Mouse (Mus musculus) stomach, postnatal 0 days (tissue): ENCODE measurements at regions not wholly inside any gene's neighbourhood (a gene's known extent, or its start where the extent isn't known, plus 50 kb on each side); places are given as distances from the start of the nearest gene placed in this dataset.

Experiments
- CTCF ChIP-seq: IDR thresholded peaks from 2 replicates; pipeline ENCODE4 v1.5.1; 2016; ENCODE audit warnings: antibody characterized with exemption, low read depth, mild to moderate bottlenecking, moderate library complexity
- EP300 ChIP-seq: optimal IDR thresholded peaks from 2 replicates; pipeline ENCODE3; 2016; ENCODE audit warnings: antibody characterized with exemption

DNA sequence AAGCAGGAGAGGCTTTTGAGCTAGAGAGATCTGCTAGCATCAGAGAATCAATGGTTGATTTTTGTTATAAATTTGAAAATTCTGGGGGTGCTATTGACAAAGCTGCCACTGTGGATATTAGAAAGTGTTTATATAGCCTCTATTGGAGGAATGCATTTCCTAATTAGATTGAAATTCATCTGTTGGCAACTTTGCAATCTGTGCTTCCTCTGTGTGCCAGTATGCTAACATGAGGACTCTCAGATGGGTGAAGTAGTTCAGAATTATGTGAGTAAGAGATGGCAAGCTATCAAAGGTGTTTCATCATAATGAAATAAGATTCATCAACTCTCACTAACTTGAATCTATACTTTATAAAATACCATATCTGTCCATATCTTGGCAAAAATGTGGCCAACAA lies 476.6 kb upstream of the Vrk2 start:
- TF ChIP-seq CTCF (no peak), EP300 (no peak)
